Mouse (Mus musculus): ENCODE measurements around the gene Ip6k2.

Gene Ip6k2

DNA sequence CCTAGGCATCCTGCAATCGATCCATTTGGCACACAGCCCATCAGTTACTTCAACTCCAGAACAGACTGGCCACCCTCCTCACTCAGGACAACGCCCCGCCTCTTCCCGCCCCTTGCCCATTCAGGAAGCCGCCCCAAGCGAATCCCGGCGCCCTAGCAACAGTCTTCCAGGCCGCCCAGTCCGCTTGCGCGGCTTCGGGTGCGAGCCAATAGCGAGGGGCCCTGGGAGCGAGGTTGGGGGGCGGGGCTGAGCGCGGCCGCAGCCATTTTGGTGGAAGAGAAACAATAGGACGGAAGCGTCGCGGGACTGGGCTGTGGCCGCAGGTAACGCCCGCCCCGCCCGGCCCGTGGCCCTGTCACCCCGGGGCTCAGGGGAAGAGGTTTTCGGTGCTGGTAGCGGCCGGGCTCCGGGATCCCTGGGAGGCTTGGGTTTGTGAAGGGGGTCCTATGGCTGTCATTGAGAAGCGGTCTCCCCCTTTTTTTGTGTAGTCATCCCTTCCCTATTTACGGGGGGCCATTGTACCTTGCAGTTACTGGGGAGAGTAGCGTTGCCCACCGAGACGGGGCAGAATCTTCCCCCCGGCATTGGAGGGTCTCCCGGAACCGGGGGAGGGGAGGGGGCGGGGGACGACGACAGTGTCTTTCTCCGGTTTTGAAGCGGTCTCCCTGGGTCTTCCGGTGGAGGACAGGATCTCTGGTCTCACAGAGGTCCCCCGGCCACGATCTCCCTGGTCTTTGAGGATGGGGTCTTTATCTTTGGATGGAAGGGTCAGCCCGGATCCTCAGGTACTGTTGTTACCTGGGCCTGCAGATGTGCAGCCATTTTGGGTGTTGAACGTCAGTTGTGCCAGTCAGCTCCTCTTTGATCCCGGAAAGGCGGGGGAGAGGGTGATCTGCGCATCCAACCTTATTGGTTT, at the start of gene Ip6k2:
Ip6k2 (plus strand) TSS at position 249 of the 916 bp plus-strand sequence.
- DNase-seq: peak; percentile 97

DNA sequence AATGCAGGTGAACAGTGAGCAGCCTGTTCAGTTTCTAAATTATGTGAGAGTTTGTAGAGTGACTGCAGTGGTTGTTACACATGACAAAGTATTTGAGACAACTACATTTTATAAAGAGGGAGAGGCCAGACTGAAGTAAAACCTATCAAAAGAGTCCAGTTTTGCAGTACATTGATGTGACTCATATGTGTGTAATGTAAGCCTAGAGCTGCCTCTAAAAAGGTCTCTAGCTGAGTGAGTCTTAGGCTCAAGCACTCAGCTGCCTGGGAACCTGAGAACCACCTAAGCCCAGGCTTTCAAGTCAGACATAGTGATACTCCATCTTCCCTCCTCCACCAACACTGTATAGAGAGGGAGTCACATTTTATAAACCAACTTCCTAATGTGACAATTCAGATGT, 49.0 kb upstream of the Ip6k2 start:
- DNase-seq: no peak

DNA sequence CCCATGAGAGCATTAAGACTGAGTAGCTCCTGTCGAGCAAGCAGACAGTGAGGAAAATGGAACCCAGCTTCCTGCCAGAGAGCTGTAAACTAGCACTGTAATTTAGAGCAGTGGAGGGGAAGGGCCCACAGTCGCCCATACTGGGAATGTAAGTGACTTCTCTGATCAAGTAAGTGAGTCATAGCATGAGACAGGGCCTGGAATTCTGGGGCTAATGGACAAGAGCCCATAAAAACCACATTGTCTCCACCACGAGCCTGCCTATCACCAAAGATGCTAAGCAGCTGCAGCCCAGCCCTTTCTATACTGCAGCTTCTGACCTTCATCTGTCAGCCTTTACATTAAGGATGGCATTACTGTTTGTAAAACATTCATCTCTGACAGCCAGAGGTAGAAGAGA, 44.4 kb upstream of the Ip6k2 start:
- no peak for DNase-seq

DNA sequence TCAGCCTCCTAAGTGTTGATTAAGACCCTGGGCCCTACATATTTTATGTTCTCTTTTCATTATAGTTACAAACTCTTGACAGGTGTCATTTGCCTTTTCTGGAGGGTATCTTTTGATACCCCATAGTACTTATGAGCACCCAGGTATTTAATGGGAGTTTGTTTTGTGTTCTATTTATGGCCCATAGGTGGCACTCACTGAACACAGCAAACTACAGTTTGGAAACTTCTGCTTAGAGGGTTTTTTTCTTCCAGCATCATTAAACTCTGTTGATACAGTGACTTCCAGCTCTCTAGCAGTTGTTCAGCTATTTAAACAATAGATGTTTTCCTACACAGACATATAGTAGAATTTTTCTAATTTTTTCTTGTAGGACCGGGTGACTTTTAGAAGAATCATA, 43.5 kb upstream of the Ip6k2 start:
- DNase-seq: no peak

DNA sequence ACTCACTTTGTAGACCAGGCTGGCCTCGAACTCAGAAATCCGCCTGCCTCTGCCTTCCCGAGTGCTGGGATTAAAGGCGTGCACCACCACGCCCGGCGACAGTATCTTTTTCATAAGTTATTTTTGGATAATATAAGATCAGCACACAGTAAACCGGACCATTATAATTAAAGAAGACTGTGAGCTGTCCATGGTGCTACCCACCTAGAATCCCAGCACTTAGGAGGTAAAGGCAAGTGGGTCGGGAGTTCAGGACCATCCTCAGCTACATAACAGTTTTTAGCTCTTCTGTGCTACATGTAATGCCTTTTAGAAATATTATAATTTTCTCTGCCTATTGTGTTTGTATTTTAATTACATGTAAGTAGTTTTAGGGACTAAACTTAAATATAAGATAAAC, 41.5 kb upstream of the Ip6k2 start:
- DNase-seq: no peak

DNA sequence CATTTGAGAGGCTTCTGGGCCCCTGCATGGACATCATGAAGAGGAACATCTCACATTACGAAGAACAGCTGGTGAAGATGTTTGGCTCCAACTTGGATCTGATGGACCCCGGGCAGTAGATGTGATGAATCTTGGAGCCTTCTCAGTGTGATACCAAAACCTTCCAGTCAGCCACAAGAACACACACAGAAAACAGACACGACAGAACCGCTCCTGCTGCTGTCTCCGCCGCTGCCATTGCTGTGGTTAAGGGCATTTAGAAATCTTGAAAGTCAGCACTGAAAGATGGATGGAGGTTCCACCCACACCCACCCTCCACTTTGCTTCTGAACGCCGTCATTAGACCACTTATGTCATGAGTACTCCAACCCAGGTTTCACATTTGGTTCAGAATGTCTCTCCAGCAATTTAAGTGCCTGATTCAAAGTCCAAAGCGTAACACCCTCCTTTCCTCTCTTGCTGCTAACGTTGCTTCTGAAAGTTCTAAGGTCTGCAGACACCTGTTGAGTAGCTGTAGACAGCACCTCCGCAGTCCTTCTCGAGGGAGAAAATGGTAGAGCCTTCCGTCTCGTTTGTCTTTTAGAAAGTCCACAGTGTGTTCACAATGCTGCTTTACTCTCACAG, 36.6 kb upstream of the Ip6k2 start:
- no peak for DNase-seq

DNA sequence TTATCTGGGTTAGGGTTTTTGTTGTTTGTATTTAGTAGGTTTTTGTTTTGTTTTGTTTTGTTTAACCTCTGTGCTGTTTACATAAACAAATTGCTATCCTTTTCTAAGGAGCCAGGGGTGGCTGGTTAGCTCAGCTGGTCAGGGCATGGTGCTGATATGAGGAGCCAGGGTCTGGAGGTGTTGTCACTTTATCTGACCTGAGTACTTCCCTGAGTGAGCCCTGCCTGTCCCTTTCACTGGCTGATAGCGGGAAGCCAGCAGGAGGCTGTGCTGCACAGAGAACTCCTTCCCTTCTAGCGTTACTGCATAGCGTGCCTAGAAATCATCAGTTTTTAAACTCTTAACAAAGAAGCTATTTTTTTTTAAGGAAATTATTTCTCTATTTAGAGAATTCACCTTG, 35.9 kb upstream of the Ip6k2 start:
- DNase-seq: peak; percentile 59

DNA sequence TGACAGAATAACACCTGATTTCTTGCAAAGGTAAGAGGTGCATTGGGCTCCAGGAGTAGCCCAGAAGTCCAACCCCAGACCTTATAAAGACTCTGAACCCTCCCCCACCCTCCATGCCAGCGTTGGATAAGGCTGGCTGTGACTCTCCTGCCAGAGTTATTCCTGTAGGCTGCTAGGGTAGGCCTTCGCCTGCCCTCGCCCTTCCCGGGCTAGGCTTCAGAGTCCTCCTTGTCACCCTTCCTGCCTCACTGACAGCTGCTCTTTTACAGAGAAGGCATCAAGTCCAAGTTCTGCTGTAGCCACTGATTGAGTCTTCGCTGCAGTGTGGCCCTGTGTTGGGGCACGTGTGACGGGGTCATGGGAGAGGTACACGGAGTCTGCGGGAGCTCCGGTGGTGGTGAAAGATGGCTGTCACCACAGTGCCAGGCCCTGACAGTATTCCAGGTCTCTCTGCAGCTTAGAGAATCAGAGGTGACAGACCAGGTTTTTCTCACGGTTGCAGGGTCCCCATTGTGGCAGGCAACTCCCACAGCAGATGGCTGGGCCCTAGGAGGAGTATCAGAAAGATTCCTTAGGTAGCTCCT, 34.9 kb upstream of the Ip6k2 start:
- no peak for DNase-seq

DNA sequence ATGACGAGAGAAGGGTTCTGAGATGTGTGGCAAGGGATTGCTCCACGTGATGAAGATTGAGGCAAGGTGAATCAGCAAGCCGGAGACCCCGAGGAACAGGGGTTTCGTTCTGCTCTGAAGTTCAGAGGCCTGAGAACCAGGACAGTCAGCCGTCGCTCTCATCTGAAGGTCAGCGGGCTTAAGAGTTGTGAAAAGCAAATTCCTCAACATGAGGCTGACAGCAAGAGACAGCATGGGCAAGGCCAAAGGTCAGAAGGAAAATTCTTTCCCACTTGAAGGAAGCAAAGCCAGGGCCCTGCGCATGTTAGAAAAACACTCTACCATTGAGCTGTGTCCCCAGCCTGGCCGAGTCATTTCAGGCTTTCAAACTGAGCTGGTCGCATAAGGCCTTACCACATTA, 33.0 kb upstream of the Ip6k2 start:
- no peak for DNase-seq

DNA sequence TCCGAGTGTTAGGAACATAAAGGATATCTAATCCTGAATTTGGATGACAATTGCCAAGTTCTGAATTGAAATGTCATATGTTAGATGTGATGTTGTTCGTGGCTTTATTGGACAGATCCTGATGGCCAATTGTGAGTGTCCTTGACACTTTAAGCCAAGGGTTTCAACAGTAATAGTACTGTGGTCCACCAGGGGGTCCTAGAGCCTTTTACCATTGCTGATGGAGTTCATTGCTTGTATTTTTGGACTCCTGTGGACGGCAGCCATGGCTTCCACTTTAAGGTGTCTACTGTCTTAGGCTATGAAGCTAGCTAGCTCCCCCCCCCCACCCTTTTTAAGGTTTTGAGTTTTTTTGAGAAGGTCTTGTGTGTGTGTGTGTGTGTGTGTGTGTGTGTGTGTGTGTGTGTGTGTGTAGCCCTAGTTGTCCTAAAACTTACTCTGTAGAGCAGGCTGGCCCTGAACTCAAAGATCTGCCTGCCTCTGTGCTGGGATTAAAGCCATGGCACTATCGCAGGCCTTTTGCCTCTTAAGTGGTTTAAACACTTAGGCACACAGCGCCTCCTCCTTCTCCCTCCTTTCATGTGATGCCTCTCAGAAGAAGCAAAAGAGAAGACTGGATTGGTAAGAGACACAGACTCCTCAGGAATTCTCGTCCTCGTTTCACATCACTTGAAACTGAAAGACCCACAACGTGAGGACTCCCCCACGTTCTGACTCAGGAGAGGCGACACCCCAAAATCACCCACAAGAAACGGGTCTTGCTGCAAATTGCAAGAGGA, 31.3 kb upstream of the Ip6k2 start:
- DNase-seq: no peak

DNA sequence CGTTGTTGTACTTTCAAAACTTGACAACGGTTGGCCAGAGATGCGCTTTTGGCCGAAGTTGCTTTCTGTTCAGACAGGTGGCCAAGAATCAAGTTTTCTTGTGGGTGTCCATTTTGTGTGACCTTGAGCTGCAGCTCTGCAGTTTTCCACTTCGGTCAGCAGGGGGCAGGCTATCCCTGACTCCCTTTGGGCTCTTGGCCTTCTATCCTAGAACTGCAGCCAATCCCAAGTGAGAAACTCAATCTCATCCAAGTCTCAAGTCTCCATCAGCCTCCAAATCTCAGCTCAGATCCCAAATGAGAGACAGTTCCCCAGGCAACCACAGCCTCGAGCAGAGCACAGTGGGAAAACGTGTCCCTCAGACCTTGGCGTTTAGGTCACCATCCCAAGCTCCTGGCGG, 30.3 kb upstream of the Ip6k2 start:
- DNase-seq: peak; percentile 52

DNA sequence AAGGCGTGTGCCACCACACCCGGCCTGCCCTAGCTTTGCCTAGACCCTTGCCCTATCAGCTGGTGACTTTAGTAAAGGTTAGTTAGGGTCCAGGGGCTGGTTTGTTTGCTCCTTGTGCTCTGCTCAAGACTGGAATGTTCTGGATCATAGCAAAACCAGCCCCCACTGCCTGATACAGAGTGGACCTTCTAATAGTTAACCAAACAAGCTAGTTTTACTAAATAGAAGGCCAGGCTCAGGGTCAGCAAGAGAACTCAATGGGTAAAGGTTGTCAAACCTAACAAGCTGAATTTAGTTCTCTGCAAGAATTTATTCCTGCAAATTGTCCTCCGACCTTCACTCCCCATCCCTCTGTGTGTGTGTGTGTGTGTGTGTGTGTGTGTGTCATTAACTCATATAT, 29.6 kb upstream of the Ip6k2 start:
- DNase-seq: no peak

DNA sequence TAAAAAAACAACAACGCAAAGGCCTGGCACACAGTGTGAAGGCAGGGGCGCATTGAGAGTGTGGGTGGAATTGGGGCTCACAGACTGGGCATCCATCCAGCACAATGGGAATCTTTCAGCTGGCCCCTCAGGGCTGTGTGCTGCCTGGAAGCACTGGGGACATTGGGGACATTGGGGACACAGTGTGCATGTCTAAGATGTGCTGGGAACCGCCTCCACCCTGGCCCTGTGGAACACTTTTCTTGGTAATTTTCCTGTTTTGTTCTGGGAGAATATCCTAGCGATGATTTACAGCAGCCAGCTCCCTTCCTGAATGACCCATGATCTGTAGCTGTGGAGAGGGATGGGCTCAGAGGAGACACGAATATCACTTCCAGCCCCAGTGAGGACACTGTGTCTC, 29.2 kb upstream of the Ip6k2 start:
- no peak for DNase-seq

DNA sequence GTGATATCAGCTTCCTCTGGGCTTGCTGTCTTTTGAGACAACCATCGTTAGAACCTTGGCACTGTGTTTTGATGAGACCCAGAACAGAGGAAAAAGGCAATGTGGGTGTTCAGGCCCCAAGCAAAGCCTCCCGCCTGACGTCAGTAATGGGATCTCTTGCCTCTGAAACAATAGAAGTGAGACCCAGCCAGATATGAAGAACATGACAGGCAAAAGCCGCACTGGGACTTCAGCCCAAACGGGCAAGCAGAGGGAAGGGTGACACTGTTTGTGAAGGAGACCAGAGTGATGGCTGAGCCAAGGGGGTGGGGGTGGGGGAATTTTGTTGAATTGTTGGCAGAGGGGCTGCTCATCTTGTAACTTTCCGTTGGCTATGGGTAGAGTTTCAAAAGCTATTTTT, 26.2 kb upstream of the Ip6k2 start:
- no peak for DNase-seq

DNA sequence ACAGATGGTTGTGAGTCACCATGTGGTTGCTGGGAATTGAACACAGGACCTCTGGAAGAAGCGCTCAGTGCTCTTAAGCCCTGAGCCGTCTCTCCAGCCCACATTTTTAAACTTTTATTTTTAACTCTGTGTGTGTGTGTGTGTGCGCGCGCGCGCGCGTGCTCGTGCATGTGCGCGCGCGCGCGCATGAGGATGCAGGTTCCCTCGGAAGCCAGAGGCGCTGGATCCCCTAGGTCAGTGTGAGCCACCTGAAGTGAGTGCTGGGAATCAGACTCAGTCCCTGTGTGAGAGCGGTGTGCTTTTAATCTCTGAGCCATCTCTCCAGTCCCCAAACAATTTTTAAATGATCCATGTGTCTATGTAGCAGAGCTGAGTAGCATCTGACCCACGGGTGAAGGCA, 24.5 kb upstream of the Ip6k2 start:
- DNase-seq: no peak

DNA sequence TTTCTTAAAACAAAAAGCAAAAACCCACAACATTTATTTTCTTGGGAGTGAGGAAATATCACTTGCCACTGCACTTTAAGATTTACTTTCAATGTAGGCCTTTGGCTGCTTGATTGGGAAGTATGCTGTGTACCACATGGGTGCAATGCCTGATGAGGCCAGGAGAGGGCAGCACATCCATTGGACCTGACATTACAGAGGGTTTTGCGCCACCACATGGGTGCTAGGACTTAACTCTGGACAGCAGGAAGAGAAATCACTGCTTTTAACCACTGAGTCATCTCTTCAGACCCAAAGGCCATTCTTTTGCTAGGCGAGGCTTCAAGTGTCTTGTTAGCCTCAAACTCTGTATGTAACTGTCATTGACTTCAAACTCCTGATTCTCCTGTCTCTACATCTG, 23.8 kb upstream of the Ip6k2 start:
- peak; percentile 73 for DNase-seq

DNA sequence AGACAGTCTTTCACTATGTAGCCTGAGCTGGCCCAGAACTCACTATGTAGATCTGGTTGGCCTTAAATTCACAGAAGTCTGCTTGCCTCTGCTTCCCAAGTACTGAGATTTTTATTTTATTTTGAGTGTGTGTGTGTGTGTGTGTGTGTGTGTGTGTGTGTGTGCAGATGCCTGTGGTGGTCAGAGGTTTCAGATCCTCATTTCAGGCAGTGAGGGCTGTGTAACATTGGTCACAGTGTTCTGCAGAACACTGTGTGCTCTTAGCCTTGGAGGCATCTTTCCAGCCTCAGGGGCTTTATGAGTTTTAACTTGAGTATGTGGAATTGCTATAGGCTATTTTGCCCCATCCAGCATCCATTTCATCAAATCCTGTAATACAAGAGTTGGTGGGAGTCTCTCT, 22.0 kb upstream of the Ip6k2 start:
- DNase-seq: no peak

DNA sequence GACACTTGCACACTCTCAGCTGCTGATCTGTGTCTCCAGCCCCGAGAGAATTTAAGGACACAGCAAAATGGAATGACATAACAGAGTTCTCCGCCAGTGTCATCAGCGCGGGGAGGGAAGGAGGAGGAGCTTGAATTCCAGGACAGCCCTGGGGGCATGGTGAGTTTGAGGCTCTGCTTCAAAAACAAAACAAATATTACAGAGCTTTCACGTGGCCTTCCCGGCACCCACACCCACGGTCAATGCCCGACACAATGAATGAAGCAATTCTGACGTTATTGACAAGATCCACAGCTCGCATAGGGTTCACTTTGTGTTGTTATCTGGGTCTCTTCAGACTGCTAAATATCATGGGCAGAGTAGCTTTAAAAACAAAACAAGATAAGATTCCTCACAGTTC, 18.6 kb upstream of the Ip6k2 start:
- DNase-seq: no peak

DNA sequence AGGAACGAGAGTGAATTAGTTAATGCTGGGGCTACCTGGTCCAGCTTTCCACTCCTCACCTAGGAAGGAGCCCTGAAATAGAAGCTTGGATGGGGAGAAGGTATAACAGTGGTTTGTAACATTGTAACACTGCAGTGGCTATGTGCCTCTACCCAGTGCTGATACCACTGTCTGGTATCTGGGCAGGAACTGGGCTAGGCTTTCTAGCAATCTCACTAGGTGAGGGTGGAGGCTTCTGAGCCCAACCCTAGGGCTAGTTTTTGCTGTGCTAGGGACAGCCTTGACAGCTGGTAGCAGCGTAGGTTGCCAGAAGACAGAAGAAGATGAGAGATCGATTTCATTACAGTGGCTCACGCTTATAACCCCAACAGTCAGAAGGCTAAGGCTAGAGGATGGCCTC, 7.0 kb upstream of the Ip6k2 start:
- DNase-seq: peak; percentile 48

DNA sequence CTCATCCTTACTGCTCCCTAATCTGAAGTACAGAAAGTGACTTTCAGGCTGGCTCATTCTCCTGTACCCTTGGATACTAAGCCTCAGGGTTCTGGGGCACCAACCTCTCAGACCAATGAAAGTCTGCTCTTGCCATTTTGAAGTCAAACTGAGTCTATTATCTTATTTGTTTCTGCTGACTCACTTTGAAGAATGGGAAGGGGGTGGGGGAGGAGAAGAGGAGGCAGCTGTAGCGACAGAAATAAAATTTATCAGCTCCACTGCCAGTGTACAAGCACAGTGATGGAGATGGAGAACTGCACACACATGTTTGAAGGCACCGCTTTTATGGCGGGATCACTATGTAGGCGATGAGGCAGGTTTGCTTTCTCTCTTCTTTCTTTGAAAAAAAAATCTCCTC, 6.3 kb upstream of the Ip6k2 start:
- DNase-seq: no peak

DNA sequence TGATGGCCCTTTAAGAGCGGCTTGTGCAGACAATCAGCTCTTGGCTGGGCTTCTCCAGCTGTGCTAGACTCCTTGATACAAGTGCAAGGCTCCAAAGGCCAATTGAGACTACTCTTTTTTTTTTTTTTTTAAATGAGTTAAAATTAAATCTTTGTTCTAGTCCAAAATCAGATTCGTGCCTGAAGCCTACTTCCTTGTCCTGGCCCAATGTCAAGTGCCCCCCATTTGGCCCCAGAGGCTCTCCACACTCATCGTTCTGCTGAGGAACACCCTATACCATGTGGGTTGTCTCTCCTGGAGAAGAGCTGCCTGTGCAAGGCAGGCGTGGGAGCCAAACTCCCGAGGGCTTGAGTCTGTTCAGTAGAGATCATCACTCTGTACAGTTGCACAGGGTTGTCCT, 2.6 kb upstream of the Ip6k2 start:
- DNase-seq: no peak

DNA sequence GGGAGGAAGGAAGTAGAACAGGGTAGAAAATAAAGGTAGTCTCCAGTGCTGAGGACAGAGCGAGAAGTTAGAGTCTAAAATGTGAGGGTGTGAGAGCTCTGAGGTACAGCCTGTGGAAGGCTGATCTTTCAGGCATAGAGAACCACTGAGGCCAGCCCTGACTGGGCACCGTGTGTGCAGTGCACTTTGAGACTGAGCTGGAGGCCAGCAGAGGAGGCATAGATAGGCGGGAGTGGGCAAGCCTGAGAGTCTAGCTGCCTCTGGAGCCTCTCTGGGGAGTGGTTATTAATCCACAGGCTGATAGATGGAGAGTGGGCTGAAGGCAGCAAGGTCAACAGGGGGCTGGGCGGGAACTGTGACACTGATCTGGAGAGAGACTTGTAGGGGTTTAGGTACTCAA, 1.7 kb upstream of the Ip6k2 start:
- no peak for DNase-seq

DNA sequence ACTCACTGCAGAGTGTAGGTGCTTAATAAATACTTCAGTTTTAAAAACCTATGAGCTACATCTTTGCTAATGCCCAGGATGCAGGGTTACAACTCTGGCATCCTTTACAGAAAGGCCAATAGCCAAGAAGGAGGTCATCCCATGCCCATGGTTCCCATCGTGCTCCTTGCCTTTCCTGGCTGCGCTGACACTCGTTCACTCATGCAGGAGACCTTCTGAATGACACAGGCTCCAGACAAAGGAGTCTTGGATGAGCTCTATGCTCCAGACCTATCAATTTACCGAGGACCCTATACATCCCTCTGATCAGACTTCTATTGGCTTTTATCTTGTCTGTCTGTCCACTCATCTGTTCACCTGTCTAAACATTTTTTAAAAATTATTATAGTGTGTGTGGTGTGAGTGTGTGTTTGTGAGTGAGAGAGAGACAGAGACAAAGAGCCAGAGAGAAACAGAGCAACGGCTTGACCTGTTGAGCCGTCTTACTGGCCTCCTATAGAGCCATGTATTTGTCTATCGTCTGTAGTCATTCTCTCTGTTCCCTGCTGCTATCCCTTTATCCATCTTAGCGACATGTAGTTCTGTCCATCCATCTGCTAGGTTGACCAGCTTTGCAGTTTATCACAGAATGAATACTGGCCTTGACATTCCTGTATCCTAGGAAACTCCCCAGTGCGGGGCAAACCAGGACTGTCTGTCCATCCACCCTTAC, 604 bp upstream of the Ip6k2 start:
- no peak for DNase-seq

Data from liver (tissue).